Mouse (Mus musculus) hindbrain, embryonic 13.5 days (tissue): ENCODE measurements around the gene Olr1. TPM values are rescaled to one million over a fixed set of nuclear protein-coding genes. Genes with fewer than 3 reads are reported as not detected.
"Not testable (repeated sequence)": the region's sequence is repeated elsewhere in the genome, so short reads cannot be mapped to it uniquely, and the experiment has no call there.

Experiments used
- ATAC-seq: fragments of 200-750 bp; cut with Nextera tagmentation; 2 replicates; pipeline ENCODE4 v1.8.0; 2017; ENCODE audit warnings: moderate TSS enrichment; ENCODE audit not compliant: low FRiP score
- H3K27ac ChIP-seq: fragments of 300-500 bp; sonication (generic); 2 replicates; pipeline ENCODE4 v1.5.1; 2015; ENCODE audit warnings: inconsistent platforms, mild to moderate bottlenecking, moderate library complexity
- H3K27me3 ChIP-seq: fragments of 300-500 bp; sonication (generic); 2 replicates; pipeline ENCODE4 v1.6.1; 2015; ENCODE audit warnings: mild to moderate bottlenecking, inconsistent platforms
- H3K36me3 ChIP-seq: fragments of 300-500 bp; sonication (generic); 2 replicates; pipeline ENCODE4 v1.6.1; 2015; ENCODE audit warnings: mild to moderate bottlenecking, inconsistent platforms
- H3K4me1 ChIP-seq: fragments of 300-500 bp; sonication (generic); replicated peaks from 2 replicates; pipeline ENCODE4 v1.6.1; 2015; ENCODE audit warnings: inconsistent platforms
- H3K4me2 ChIP-seq: fragments of 300-500 bp; sonication (generic); 2 replicates; pipeline ENCODE4 v1.6.1; 2015; ENCODE audit warnings: inconsistent platforms, mild to moderate bottlenecking, moderate library complexity
- H3K4me3 ChIP-seq: fragments of 300-500 bp; sonication (generic); 2 replicates; pipeline ENCODE4 v1.5.1; 2015; ENCODE audit warnings: mild to moderate bottlenecking, inconsistent platforms
- H3K9ac ChIP-seq: fragments of 300-500 bp; sonication (generic); 2 replicates; pipeline ENCODE4 v1.6.1; 2015; ENCODE audit warnings: mild to moderate bottlenecking, inconsistent platforms
- H3K9me3 ChIP-seq: fragments of 300-500 bp; sonication (generic); 2 replicates; pipeline ENCODE4 v1.6.1; 2016; ENCODE audit warnings: inconsistent platforms
- WGBS: fragments of 180-500 bp; shearing (Covaris S2); methylation state at CpG from one replicate; pipeline ENCODE4 v1.1.7; 2015; 5-methylcytosine and 5-hydroxymethylcytosine counted together
- polyA plus RNA-seq: library from polyadenylated mRNA; unstranded; fragments of >200 nt; fragmentation: Nextera tagmentation; extraction: Ambion mirVana; gene quantifications from 2 replicates; pipeline ENCODE4 v1.2.1, GENCODE M21; 2015

Gene Olr1
- polyA plus RNA-seq, 1 experiment from 2014 or later, result not detected

GRCm38 (mm10) chr6:129499516-129499915 is 7.4 kb downstream of the Olr1 start:
- H3K4me2 ChIP-seq, H3K9ac ChIP-seq, ATAC-seq, H3K27me3 ChIP-seq, H3K27ac ChIP-seq, H3K36me3 ChIP-seq, H3K9me3 ChIP-seq, H3K4me3 ChIP-seq, H3K4me1 ChIP-seq: not testable (repeated sequence)
- WGBS, result 94% methylated on average over 1 of the region's 1 CpGs

GRCm38 (mm10) chr6:129497345-129498218 is 9.4 kb downstream of the Olr1 start:
- no peak overlapping the region for H3K4me3 ChIP-seq
- no peak for ATAC-seq
- WGBS, result 89% methylated on average over 3 of the region's 3 CpGs
- no peak overlapping the region for H3K9ac ChIP-seq
- H3K27ac ChIP-seq, result no peak overlapping the region
- H3K9me3 ChIP-seq, result no peaks in the 10 kb centered on the region
- H3K27me3 ChIP-seq, result no peaks in the 10 kb centered on the region
- H3K4me1 ChIP-seq, result no peaks in the 10 kb centered on the region
- H3K4me2 ChIP-seq, result no peak overlapping the region
- H3K36me3 ChIP-seq, result no peaks in the 10 kb centered on the region

GRCm38 (mm10) chr6:129494924-129495323 is 12.0 kb downstream of the Olr1 start:
- Histone ChIP-seq H3K36me3 (no peaks in the 10 kb centered on the region), H3K4me3 (no peak overlapping the region), H3K4me1 (no peaks in the 10 kb centered on the region), H3K4me2 (no peak overlapping the region), H3K27me3 (no peaks in the 10 kb centered on the region), H3K9me3 (no peaks in the 10 kb centered on the region), H3K9ac (no peak overlapping the region), H3K27ac (no peak overlapping the region)
- 86% methylated on average over 4 of the region's 4 CpGs for WGBS
- ATAC-seq, result no peak

- Histone ChIP-seq H3K4me3 (no peak overlapping the region), H3K4me2 (no peak overlapping the region), H3K27ac (peak overlapping the region; percentile 49), H3K9ac (no peak overlapping the region), H3K4me1 (no peaks in the 10 kb centered on the region), H3K27me3 (no peaks in the 10 kb centered on the region), H3K36me3 (no peaks in the 10 kb centered on the region), H3K9me3 (no peaks in the 10 kb centered on the region)
- WGBS, result 68% methylated on average over 8 of the region's 8 CpGs
- ATAC-seq, result peak; percentile 71
Observed at GRCm38 (mm10) chr6:129480089-129480958, 26.6 kb downstream of the Olr1 start.

GRCm38 (mm10) chr6:129476404-129477126 is 30.4 kb downstream of the Olr1 start:
- no peak overlapping the region for H3K27ac ChIP-seq
- H3K36me3 ChIP-seq, result no peaks in the 10 kb centered on the region
- no peaks in the 10 kb centered on the region for H3K9me3 ChIP-seq
- no peak overlapping the region for H3K4me2 ChIP-seq
- no peaks in the 10 kb centered on the region for H3K4me1 ChIP-seq
- 37% methylated on average over 13 of the region's 13 CpGs for WGBS
- no peaks in the 10 kb centered on the region for H3K27me3 ChIP-seq
- ATAC-seq, result no peak
- no peak overlapping the region for H3K4me3 ChIP-seq
- no peak overlapping the region for H3K9ac ChIP-seq

- no peaks in the 10 kb centered on the region for H3K9me3 ChIP-seq
- H3K4me3 ChIP-seq, result no peak overlapping the region
- no peaks in the 10 kb centered on the region for H3K4me1 ChIP-seq
- ATAC-seq, result no peak
- no peaks in the 10 kb centered on the region for H3K36me3 ChIP-seq
- H3K27ac ChIP-seq, result no peak overlapping the region
- WGBS, result 85% methylated on average over 5 of the region's 5 CpGs
- H3K27me3 ChIP-seq, result no peaks in the 10 kb centered on the region
- H3K4me2 ChIP-seq, result no peak overlapping the region
- H3K9ac ChIP-seq, result no peak overlapping the region
Observed at GRCm38 (mm10) chr6:129472627-129473026, 34.3 kb downstream of the Olr1 start.

- 92% methylated on average over 6 of the region's 6 CpGs for WGBS
Observed at GRCm38 (mm10) chr6:129471386-129471785, 35.6 kb downstream of the Olr1 start.

GRCm38 (mm10) chr6:129451411-129452039 is 55.4 kb downstream of the Olr1 start, which contains the start of gene Clec1a:
TSS of gene Clec1a (minus strand) at chr6:129452000.
- no peak within 1 kb of the TSS for H3K27ac ChIP-seq
- 0 out of 2 replicates have a peak, but pooled peaks cover 4% of the 10 kb centered on the region for H3K4me1 ChIP-seq
- H3K27me3 ChIP-seq, result no peaks in the 10 kb centered on the region
- WGBS, result 64% methylated on average over 13 of the region's 13 CpGs
- ATAC-seq, result no peak
- no peak within 1 kb of the TSS for H3K9ac ChIP-seq
- no peak within 1 kb of the TSS for H3K4me2 ChIP-seq
- H3K9me3 ChIP-seq, result no peaks in the 10 kb centered on the region
- H3K36me3 ChIP-seq, result no peaks in the 10 kb centered on the region
- H3K4me3 ChIP-seq, result no peak within 1 kb of the TSS

More at GRCm38 (mm10) chr6:129471386-129471785, 35.6 kb downstream of the Olr1 start:
- H3K4me2 ChIP-seq, result no peak overlapping the region
- no peaks in the 10 kb centered on the region for H3K4me1 ChIP-seq
- no peak for ATAC-seq
- no peaks in the 10 kb centered on the region for H3K9me3 ChIP-seq
- no peak overlapping the region for H3K27ac ChIP-seq
- no peak overlapping the region for H3K9ac ChIP-seq
- no peak overlapping the region for H3K4me3 ChIP-seq
- no peaks in the 10 kb centered on the region for H3K27me3 ChIP-seq
- no peaks in the 10 kb centered on the region for H3K36me3 ChIP-seq

GRCm38 (mm10) chr6:129449743-129450142 is 57.2 kb downstream of the Olr1 start:
- WGBS, result 84% methylated on average over 6 of the region's 6 CpGs
- Histone ChIP-seq H3K27me3 (no peaks in the 10 kb centered on the region), H3K4me2 (no peak overlapping the region), H3K27ac (no peak overlapping the region), H3K4me1 (0 out of 2 replicates have a peak, but pooled peaks cover 4% of the 10 kb centered on the region), H3K36me3 (no peaks in the 10 kb centered on the region), H3K9me3 (no peaks in the 10 kb centered on the region), H3K4me3 (no peak overlapping the region), H3K9ac (no peak overlapping the region)
- ATAC-seq, result no peak

GRCm38 (mm10) chr6:129438033-129438432 is 68.9 kb downstream of the Olr1 start:
- no peaks in the 10 kb centered on the region for H3K4me1 ChIP-seq
- H3K27me3 ChIP-seq, result no peaks in the 10 kb centered on the region
- no peak overlapping the region for H3K4me3 ChIP-seq
- H3K9me3 ChIP-seq, result no peaks in the 10 kb centered on the region
- H3K9ac ChIP-seq, result no peak overlapping the region
- no peaks in the 10 kb centered on the region for H3K36me3 ChIP-seq
- 88% methylated on average over 2 of the region's 2 CpGs for WGBS
- no peak for ATAC-seq
- H3K27ac ChIP-seq, result no peak overlapping the region
- no peak overlapping the region for H3K4me2 ChIP-seq

GRCm38 (mm10) chr6:129436025-129436424 is 70.9 kb downstream of the Olr1 start:
- H3K27ac ChIP-seq, result no peak overlapping the region
- no peaks in the 10 kb centered on the region for H3K36me3 ChIP-seq
- H3K9ac ChIP-seq, result no peak overlapping the region
- WGBS, result 93% methylated on average over 3 of the region's 3 CpGs
- ATAC-seq, result no peak
- H3K4me3 ChIP-seq, result no peak overlapping the region
- no peaks in the 10 kb centered on the region for H3K27me3 ChIP-seq
- no peak overlapping the region for H3K4me2 ChIP-seq
- H3K4me1 ChIP-seq, result no peaks in the 10 kb centered on the region
- no peaks in the 10 kb centered on the region for H3K9me3 ChIP-seq
